22 mouse cellular contexts compared by ENCODE assay signal in the genomic region with DNA sequence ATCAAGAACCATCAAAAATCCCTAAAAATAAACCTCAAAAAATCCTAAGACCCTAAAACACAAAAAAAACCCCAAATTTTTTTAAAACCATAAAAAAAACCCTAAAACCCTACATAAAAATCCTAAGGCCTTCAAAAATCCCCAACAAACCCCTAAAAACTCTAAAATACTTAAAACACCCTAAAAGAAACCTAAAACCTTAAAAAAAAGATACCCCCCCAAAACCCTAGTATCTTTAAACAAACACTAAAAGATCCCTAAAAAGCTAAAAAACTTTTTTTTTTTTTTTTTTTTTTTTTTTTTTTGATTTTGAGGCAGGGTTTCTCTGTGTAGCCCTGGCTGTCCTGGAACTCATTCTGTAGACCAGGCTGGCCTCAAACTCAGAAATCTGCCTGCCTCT.
"Had no signal": no experiment of that assay in that cellular context is flagged by ENCODE, and none has a peak within 500 bp of the region (broad histone marks: within the 10 kb centered on the region; RNA-seq: fewer than 3 reads in every experiment).

No protein-coding gene starts in this region.

- H3K27ac ChIP-seq: layer of hippocampus, adult 2 months; left cerebral cortex, adult 2 months; limb, embryonic 12.5 days; limb, embryonic 15.5 days; liver, embryonic 14.5 days; midbrain, embryonic 12.5 days; neural tube, embryonic 13.5 days; stomach, embryonic 15.5 days had no signal

- H3K4me2 ChIP-seq: limb, embryonic 12.5 days; limb, embryonic 15.5 days; liver, embryonic 11.5 days; midbrain, embryonic 12.5 days; neural tube, embryonic 13.5 days; stomach, embryonic 15.5 days had no signal

- H3K36me3 ChIP-seq: limb, embryonic 12.5 days; limb, embryonic 15.5 days; midbrain, embryonic 12.5 days; neural tube, embryonic 13.5 days; stomach, embryonic 15.5 days had no signal

- H3K4me1 ChIP-seq: limb, embryonic 12.5 days; limb, embryonic 15.5 days; midbrain, embryonic 12.5 days; neural tube, embryonic 13.5 days; stomach, embryonic 15.5 days had no signal

- H3K27me3 ChIP-seq: limb, embryonic 12.5 days; limb, embryonic 15.5 days; midbrain, embryonic 12.5 days; neural tube, embryonic 13.5 days; stomach, embryonic 15.5 days had no signal

- H3K4me3 ChIP-seq: layer of hippocampus, adult 2 months; left cerebral cortex, adult 2 months; limb, embryonic 12.5 days; limb, embryonic 15.5 days; midbrain, embryonic 12.5 days; myocyte; neural tube, embryonic 13.5 days; stomach, embryonic 15.5 days had no signal

- ATAC-seq: liver, postnatal 0 days; midbrain, embryonic 16.5 days had no signal

- DNase-seq: kidney, adult 8-10 months; kidney, postnatal 14 days; layer of hippocampus, adult 9-11 months; layer of hippocampus, postnatal 36 days; left cerebral cortex, postnatal 4 days; liver, postnatal 0 days; lung, postnatal 14 days; lung, postnatal 4 days; right cerebral cortex, postnatal 25 days; spleen, adult 18-20 months; thymus, postnatal 25 days had no signal

- H3K9me3 ChIP-seq: limb, embryonic 12.5 days; limb, embryonic 15.5 days; midbrain, embryonic 12.5 days; neural tube, embryonic 13.5 days; stomach, embryonic 15.5 days had no signal

- H3K9ac ChIP-seq: limb, embryonic 12.5 days; limb, embryonic 15.5 days; liver, embryonic 14.5 days; liver, postnatal 0 days; midbrain, embryonic 12.5 days; neural tube, embryonic 13.5 days; stomach, embryonic 15.5 days had no signal
